8 mouse cellular contexts compared by ENCODE assay signal in genomic region chr14:30716953-30717285, GRCm38 (mm10). TPM values are rescaled to one million over a fixed set of nuclear protein-coding genes. Genes with fewer than 3 reads are reported as not detected.
DNase-seq lines count a peak whose midpoint lies in the region; ATAC-seq and TF ChIP-seq lines count a peak whose summit lies in the region.

No protein-coding gene starts in this region.

- no peaks in the 10 kb centered on the region for H3K9me3 ChIP-seq in CH12.LX (replicated peaks; ENCODE audit: low read length)
- H3K9me3 ChIP-seq in midbrain, embryonic 11.5 days (ENCODE audit: control insufficient read depth, low read length): no peaks in the 10 kb centered on the region

- no peak for TF ChIP-seq EP300 in CH12.LX (IDR thresholded peaks at IDR 0.05; ENCODE audit: low read length)

- peak; percentile 38 for DNase-seq in cerebellum, adult 9-10 months
- no peak for DNase-seq in cerebellum, adult 11 months
- peak; percentile 23 for DNase-seq in CH12.LX (ENCODE audit: extremely low read depth)
- DNase-seq in kidney, adult 8-10 months: peak; percentile 29 to 51
- DNase-seq in midbrain, embryonic 11.5 days (ENCODE audit: low spot score, missing footprints): peak; percentile 91
- no peak for DNase-seq in urinary bladder, postnatal 10 days (ENCODE audit: low spot score)
- DNase-seq in layer of hippocampus, postnatal 10 days (ENCODE audit: low spot score in 2 of 2): no peak

- H3K27ac ChIP-seq in CH12.LX (ENCODE audit: insufficient read depth, low read depth): no peak overlapping the region
- H3K27ac ChIP-seq in midbrain, embryonic 11.5 days (ENCODE audit: low read depth, low read length): no peak overlapping the region

- no peaks in the 10 kb centered on the region for H3K36me3 ChIP-seq in CH12.LX (replicated peaks in 1 of 2; ENCODE audit: control insufficient read depth in 1 of 2, insufficient read depth in 1 of 2, low read length in 1 of 2)
- no peaks in the 10 kb centered on the region for H3K36me3 ChIP-seq in midbrain, embryonic 11.5 days (ENCODE audit: control insufficient read depth, insufficient read depth, low read length)

- 5% methylated on average over 7 of the region's 7 CpGs for WGBS in midbrain, embryonic 11.5 days

- dilution Hi-C loops in CH12.LX (cut with MboI; ENCODE audit: extremely low pct_ligation_motif_present, extremely low pct_unique_long_range_greater_than_20kb, low sequenced_read_pairs): no loop called here

- H3K9ac ChIP-seq in CH12.LX (ENCODE audit: insufficient read depth, low read depth): peak overlapping the region; percentile 94
- H3K9ac ChIP-seq in midbrain, embryonic 11.5 days (ENCODE audit: low read length): peak overlapping the region; percentile 96

- H3K4me2 ChIP-seq in CH12.LX (ENCODE audit: insufficient read depth, low read depth, poor library complexity, severe bottlenecking): peak overlapping the region; percentile 86
- peak overlapping the region; percentile 78 for H3K4me2 ChIP-seq in midbrain, embryonic 11.5 days

- TF ChIP-seq CTCF in CH12.LX (conservative IDR thresholded peaks at IDR 0.05 in 1 of 2, IDR thresholded peaks at IDR 0.05 in 1 of 2; ENCODE audit: low read depth in 2 of 2, low read length in 2 of 2): no peak

- in situ Hi-C loops in CH12.LX (cut with MboI; ENCODE audit: low pct_ligation_motif_present, low pct_unique_long_range_greater_than_20kb, low sequenced_read_pairs): loop anchor here (10.0 kb wide), 1 partner anchor 118 kb away; no protein-coding TSS in a partner anchor

- H3K27me3 ChIP-seq in CH12.LX (replicated peaks): peaks cover 10% of the 10 kb centered on the region
- H3K27me3 ChIP-seq in midbrain, embryonic 11.5 days (ENCODE audit: control insufficient read depth, insufficient read depth, low read length): peaks cover 8% of the 10 kb centered on the region

- H3K4me1 ChIP-seq in CH12.LX (ENCODE audit: control insufficient read depth in 1 of 2, insufficient read depth in 2 of 2): peaks cover 10 to 18% of the 10 kb centered on the region in 2 experiments; a peak in 3 of 4 replicates
- H3K4me1 ChIP-seq in midbrain, embryonic 11.5 days (ENCODE audit: control insufficient read depth, insufficient read depth, low read length): peaks cover 4% of the 10 kb centered on the region

- H3K79me2 ChIP-seq in CH12.LX (replicated peaks; ENCODE audit: control insufficient read depth, extremely low read depth, insufficient read depth, poor library complexity, severe bottlenecking): peaks cover 31% of the 10 kb centered on the region

- TF ChIP-seq RAD21 in CH12.LX (IDR thresholded peaks at IDR 0.05; ENCODE audit: low read depth, low read length): no peak

- TF ChIP-seq POLR2A in CH12.LX (IDR thresholded peaks at IDR 0.05; ENCODE audit: low read depth, low read length): no peak

- peak; percentile 53 for ATAC-seq in erythroblast, adult 5-6 weeks (replicated peaks; ENCODE audit: low FRiP score, poor library complexity, severe bottlenecking)
- no peak for ATAC-seq in midbrain, embryonic 11.5 days (ENCODE audit: low FRiP score)

- peak overlapping the region; percentile 75 to 84 (median 76) for H3K4me3 ChIP-seq in CH12.LX (replicated peaks in 1 of 3; ENCODE audit: low read depth in 2 of 3, low read length in 2 of 3, poor library complexity in 1 of 3)
- peak overlapping the region; percentile 89 for H3K4me3 ChIP-seq in midbrain, embryonic 11.5 days (ENCODE audit: low read depth, low read length)

TF ChIP-seq in CH12.LX, 34 proteins besides CTCF, POLR2A, EP300 and RAD21:
- no peak for TF ChIP-seq SIN3A (IDR thresholded peaks at IDR 0.05; ENCODE audit: low read length)
- no peak for TF ChIP-seq RCOR1 (conservative IDR thresholded peaks at IDR 0.05; ENCODE audit: low read depth, low read length)
- TF ChIP-seq NELFE (IDR thresholded peaks at IDR 0.05; ENCODE audit: low read depth, low read length): no peak
- TF ChIP-seq MAZ (IDR thresholded peaks at IDR 0.05; ENCODE audit: low read depth, low read length): no peak
- no peak for TF ChIP-seq KAT2A (IDR thresholded peaks at IDR 0.05; ENCODE audit: insufficient replicate concordance, low read length)
- TF ChIP-seq UBTF (IDR thresholded peaks at IDR 0.05; ENCODE audit: low read depth, low read length): no peak
- TF ChIP-seq USF2 (conservative IDR thresholded peaks at IDR 0.05; ENCODE audit: low read depth, low read length): no peak
- no peak for TF ChIP-seq CHD2 (IDR thresholded peaks at IDR 0.05; ENCODE audit: low read length)

RNA-seq across cellular contexts. Expression of gene Sfmbt1, which starts 2.3 kb away (rescaled TPM):
- total RNA-seq in CH12.LX (2012; rRNA removed) (5.1 and 5.8 TPM in 2 replicates), CH12.LX (2014; rRNA removed) (2.0 and 2.4 TPM in 2 replicates)
- polyA plus RNA-seq in CH12.LX (2012; ENCODE audit: insufficient read length, low read depth): 5.6 and 6.0 TPM in 2 replicates
- total RNA-seq in erythroblast, adult 5-6 weeks (2015; ENCODE audit: low replicate concordance): 8.2 and 8.6 TPM in 2 replicates
- total RNA-seq in erythroblast, adult 5-6 weeks (2017; ENCODE audit: low replicate concordance): 9.8 and 10.1 TPM in 2 replicates
- 22.0 and 24.5 TPM in 2 replicates for polyA plus RNA-seq in midbrain, embryonic 11.5 days (2014; fragmentation: Nextera tagmentation; extraction: Ambion mirVana)
- total RNA-seq in layer of hippocampus, postnatal 10 days (2021): 10 to 100 TPM; 22.8 to 25.2 TPM

Comparison
In these comparisons a context has a peak if more than half of its experiments do, and no peak if none do; other contexts are left out.
1. DNase-seq: peak in cerebellum, adult 9-10 months (single experiment), CH12.LX (single experiment), kidney, adult 8-10 months (2 of 2) and midbrain, embryonic 11.5 days (single experiment); none in cerebellum, adult 11 months (single experiment), urinary bladder, postnatal 10 days (single experiment) and layer of hippocampus, postnatal 10 days (0 of 2).